Mouse (Mus musculus) heart, adult 2 months (tissue): Measurements from ENCODE around the gene Slc35f4. TPM values are rescaled to one million over a fixed set of nuclear protein-coding genes. Genes with fewer than 3 reads are reported as not detected.

Experiments
- DNase-seq, 2 experiments: peaks; one replicate each; pipeline ENCODE4 v3.0.0; 2021
- H3K27ac ChIP-seq: fragments of 200-600 bp; 2 replicates; pipeline ENCODE4 v1.8.1; 2022
- H3K27me3 ChIP-seq: fragments of 200-500 bp; 2 replicates; pipeline ENCODE4 v1.6.1; 2012; ENCODE audit warnings: mild to moderate bottlenecking, low read length, inconsistent platforms, mixed read lengths; ENCODE audit not compliant: control insufficient read depth, insufficient read depth
- H3K36me3 ChIP-seq: fragments of 200-500 bp; 2 replicates; pipeline ENCODE4 v1.6.1; 2012; ENCODE audit warnings: low read length, inconsistent platforms; ENCODE audit not compliant: control insufficient read depth, insufficient read depth
- H3K4me1 ChIP-seq: fragments of 200-500 bp; 2 replicates; pipeline ENCODE4 v1.6.1; 2011; ENCODE audit warnings: low read length; ENCODE audit not compliant: control insufficient read depth, insufficient read depth
- H3K4me3 ChIP-seq: fragments of 200-600 bp; 2 replicates; pipeline ENCODE4 v1.8.1; 2022
- H3K79me2 ChIP-seq: fragments of 200-500 bp; replicated peaks from 2 replicates; pipeline ENCODE4 v1.6.1; 2012; ENCODE audit warnings: mild to moderate bottlenecking, inconsistent platforms, low read length, moderate library complexity, mixed read lengths; ENCODE audit not compliant: control insufficient read depth, insufficient read depth
- H3K9ac ChIP-seq: fragments of 200-500 bp; 2 replicates; pipeline ENCODE4 v1.6.1; 2012; ENCODE audit warnings: low read depth, mild to moderate bottlenecking, control low read depth, inconsistent platforms, low read length, mixed read lengths
- CTCF ChIP-seq: fragments of 200-600 bp; IDR thresholded peaks from 2 replicates; pipeline ENCODE4 v1.8.1; 2022; ENCODE audit warnings: antibody characterized with exemption, mild to moderate bottlenecking, moderate library complexity
- EP300 ChIP-seq: fragments of 200-500 bp; IDR thresholded peaks from 2 replicates; pipeline ENCODE4 v1.6.1; 2011; ENCODE audit warnings: low read depth, low read length, control low read depth; ENCODE audit not compliant: insufficient read depth
- POLR2A ChIP-seq: fragments of 200-500 bp; IDR thresholded peaks from 2 replicates; pipeline ENCODE4 v1.6.1; 2011; ENCODE audit warnings: mild to moderate bottlenecking, low read depth, low read length, control low read depth; ENCODE audit not compliant: insufficient read depth
- WGBS: fragments of 180-500 bp; shearing (Covaris S2); methylation state at CpG from one replicate; pipeline ENCODE4 v1.1.7; 2018; 5-methylcytosine and 5-hydroxymethylcytosine counted together
- intact Hi-C: fragments of 180-260 bp; cut with DNase I; formaldehyde crosslinking; loops from one replicate; pipeline ENCODE4 v1.15.1; 2025
- long read RNA-seq: library from polyadenylated mRNA; stranded (forward); transcript quantifications from one replicate; pipeline ENCODE4 v2.0.0, GENCODE M21; 2021
- polyA plus RNA-seq: library from polyadenylated mRNA; depleted of rRNA; stranded (reverse); fragments of >200 nt; gene quantifications from 2 replicates; pipeline ENCODE4 v1.2.3, GENCODE M21; 2012; rRNA removed
- total RNA-seq, 2 experiments: library from RNA; stranded (reverse); gene quantifications; 2 replicates each; pipeline ENCODE4 v1.2.3; 2021

The Slc35f4 gene
- total RNA-seq (not detected), polyA plus RNA-seq (not detected in 2 replicates)
- long read RNA-seq: 0 reads

DNA sequence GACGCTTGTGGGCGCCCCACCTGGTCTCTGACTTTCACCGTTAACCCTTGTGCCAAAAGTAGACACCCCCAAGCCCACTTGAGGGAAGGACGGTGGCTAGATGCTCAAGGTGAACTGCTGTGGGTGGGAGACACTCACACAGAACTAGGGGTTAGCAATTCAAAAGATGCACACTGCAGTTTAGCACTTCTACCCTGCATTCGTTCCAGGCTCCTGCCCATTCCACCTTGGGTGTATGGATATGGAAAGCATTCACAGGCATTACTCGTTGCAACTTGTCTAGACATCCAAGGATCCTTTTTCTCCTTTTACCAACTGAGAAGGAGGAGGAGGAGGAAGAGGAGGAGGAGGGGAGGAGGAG lies at the start of gene Slc35f4:
Gene Slc35f4, minus strand, starts transcription at position 116 of the 361 bp plus-strand sequence.
- H3K4me3 ChIP-seq: no peak within 1 kb of the TSS
- H3K27ac ChIP-seq: no peak within 1 kb of the TSS
- H3K36me3 ChIP-seq: no peaks in the 10 kb centered on the region
- WGBS: 15% methylated on average over 6 of the region's 6 CpGs
- DNase-seq: no peak
- H3K4me1 ChIP-seq: no peaks in the 10 kb centered on the region
- intact Hi-C loops: loop anchor here (5.0 kb wide), 1 partner anchor 134 kb away; no protein-coding TSS in a partner anchor
- H3K9ac ChIP-seq: no peak within 1 kb of the TSS
- H3K79me2 ChIP-seq: no peaks in the 10 kb centered on the region
- no peaks in the 10 kb centered on the region for H3K27me3 ChIP-seq
- TF ChIP-seq EP300 (no peak), POLR2A (no peak), CTCF (no peak)

DNA sequence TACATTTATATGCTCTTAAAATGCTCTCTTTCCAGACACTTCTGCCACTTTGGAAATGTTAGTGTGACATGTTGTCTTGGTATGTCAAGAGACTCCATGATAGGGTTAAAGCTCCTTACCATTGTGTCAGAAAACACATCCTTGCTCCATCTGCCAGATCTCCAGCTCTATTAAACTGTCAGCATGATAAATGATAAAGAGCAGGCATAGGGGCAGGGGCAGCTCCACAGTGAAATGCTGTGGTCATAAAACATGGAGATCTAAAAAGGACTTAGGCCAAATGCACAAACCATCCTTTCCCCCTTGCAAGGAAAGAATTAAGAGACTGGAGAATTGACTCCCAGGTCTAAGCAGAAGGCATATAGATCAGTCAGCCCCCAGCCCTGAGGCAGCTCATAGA lies 42.5 kb upstream of the Slc35f4 start:
- DNase-seq: no peak
- Histone ChIP-seq H3K9ac (no peak overlapping the region), H3K79me2 (no peaks in the 10 kb centered on the region), H3K36me3 (no peaks in the 10 kb centered on the region), H3K27me3 (no peaks in the 10 kb centered on the region), H3K27ac (no peak overlapping the region), H3K4me3 (no peak overlapping the region), H3K4me1 (no peaks in the 10 kb centered on the region)
- intact Hi-C loops: no loop called here
- TF ChIP-seq CTCF: no peak
- no peak for TF ChIP-seq POLR2A
- TF ChIP-seq EP300: no peak

DNA sequence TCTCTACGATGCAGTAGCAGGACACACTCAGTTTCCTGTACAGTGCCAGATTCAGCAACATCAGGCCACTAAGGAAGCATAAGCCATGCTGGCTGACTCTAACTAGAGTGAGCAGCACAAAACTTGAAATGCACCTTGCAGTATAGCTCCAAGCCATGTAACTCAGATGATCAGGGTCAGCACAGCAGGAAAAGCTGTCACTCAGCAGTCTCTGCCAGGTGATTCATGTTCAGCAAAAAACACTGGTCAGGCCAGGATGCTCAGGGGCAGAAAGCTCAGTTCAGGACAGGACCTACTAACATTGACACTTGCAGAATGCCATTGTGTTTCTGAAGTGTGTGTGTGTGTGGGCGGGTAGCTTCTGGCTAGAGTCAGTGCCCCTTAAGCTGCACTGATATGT lies 34.9 kb upstream of the Slc35f4 start:
- H3K9ac ChIP-seq: no peak overlapping the region
- H3K4me1 ChIP-seq: no peaks in the 10 kb centered on the region
- TF ChIP-seq POLR2A (no peak), CTCF (no peak), EP300 (no peak)
- no peak overlapping the region for H3K4me3 ChIP-seq
- DNase-seq: no peak
- H3K79me2 ChIP-seq: no peaks in the 10 kb centered on the region
- intact Hi-C loops: no loop called here
- no peak overlapping the region for H3K27ac ChIP-seq
- 52% methylated on average over 2 of the region's 2 CpGs for WGBS
- H3K27me3 ChIP-seq: no peaks in the 10 kb centered on the region
- no peaks in the 10 kb centered on the region for H3K36me3 ChIP-seq

DNA sequence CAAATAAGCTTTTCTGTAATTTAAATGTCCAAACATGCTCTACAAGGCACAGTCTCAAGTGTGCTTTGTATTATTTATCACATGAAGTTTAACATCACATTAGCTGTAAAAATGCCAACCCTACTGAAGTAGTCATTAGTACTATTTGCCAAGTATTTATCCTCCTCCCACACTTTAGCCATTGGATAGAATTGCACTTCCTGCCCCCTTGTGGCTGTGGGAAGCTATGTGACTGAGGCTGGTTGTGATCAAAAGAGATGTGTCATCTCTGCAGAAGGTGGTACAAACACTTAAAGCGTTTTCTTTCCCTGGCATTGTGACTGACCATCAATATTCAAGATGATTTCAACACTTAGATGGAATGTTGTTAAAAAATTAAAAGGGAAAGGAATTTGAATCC lies 14.3 kb upstream of the Slc35f4 start:
- peak in 1 of 2 experiments; percentile 28 for DNase-seq
- 27% methylated on average over 1 of the region's 1 CpGs for WGBS
- TF ChIP-seq CTCF (peak; percentile 86), EP300 (no peak)
- Histone ChIP-seq H3K4me1 (no peaks in the 10 kb centered on the region; the same call in 1 of the 2 replicates), H3K4me3 (no peak overlapping the region), H3K27me3 (no peaks in the 10 kb centered on the region), H3K36me3 (no peaks in the 10 kb centered on the region), H3K9ac (no peak overlapping the region), H3K27ac (no peak overlapping the region), H3K79me2 (no peaks in the 10 kb centered on the region)
- intact Hi-C loops: loop anchor here (1.0 to 5.0 kb wide), 3 partner anchors 147 to 302 kb away; no protein-coding TSS in a partner anchor

DNA sequence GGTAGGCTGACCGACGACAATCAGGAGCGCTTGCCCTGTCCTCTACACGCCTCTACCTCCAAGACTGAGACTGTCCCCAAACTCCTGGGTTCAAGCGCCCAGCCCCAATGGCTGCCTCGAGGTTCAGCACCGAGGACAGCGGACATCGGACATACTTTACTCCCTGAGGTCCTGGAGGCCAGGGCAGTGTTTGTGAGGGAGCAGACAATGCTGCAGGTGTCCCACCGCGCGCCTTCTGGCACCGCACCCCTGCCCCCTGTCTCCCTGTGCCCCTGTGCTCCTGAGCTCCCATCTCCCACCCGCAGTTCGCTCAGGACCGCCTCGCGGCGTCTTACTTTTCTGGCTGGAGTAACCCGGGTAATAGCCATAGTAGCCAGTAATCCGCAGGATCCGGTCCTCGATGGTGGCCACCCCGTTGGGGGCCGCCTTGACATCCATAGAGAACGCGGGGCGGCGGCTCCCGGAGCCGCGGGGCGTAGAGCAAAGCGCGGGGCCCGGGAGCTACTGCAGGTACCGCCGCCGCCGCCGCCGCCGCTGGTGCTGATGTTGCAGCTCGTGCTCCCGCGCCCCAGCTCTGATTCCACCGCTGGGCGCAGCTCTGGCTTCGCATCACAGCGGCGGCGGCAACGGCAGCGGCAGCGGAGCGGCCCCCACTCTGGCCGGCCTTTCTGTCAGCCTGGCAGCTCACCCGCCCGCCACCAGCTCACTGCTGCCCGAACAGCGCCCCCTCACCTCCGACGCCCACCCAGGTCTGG lies 493 bp downstream of the Slc35f4 start:
- WGBS: 2% methylated on average over 55 of the region's 63 CpGs

DNA sequence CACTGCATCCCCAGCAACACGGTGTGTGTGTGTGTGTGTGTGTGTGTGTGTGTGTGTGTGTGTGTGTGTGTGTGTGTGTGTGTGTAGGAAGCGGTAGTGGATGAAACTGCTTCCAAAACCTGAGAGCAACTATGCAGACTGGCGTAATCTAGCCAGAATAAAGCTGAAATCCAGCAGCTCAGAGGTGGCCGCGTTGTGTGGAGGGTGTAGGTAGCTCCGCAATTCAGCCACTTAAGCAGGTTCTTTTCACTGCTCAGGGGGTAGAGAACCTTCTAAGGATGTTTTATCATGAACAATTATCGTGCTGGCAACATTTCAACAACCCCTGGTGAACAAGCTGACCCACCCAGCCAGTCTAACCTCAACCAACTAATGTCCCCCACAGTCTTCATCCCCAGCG lies 1.2 kb downstream of the Slc35f4 start:
- no peaks in the 10 kb centered on the region for H3K27me3 ChIP-seq
- H3K4me1 ChIP-seq: no peaks in the 10 kb centered on the region
- WGBS: 65% methylated on average over 8 of the region's 8 CpGs
- DNase-seq: no peak
- intact Hi-C loops: loop anchor here (5.0 kb wide), 1 partner anchor 132 kb away; no protein-coding TSS in a partner anchor
- H3K9ac ChIP-seq: no peak overlapping the region
- TF ChIP-seq EP300 (no peak), CTCF (no peak), POLR2A (no peak)
- no peak overlapping the region for H3K4me3 ChIP-seq
- no peaks in the 10 kb centered on the region for H3K36me3 ChIP-seq
- no peak overlapping the region for H3K27ac ChIP-seq
- H3K79me2 ChIP-seq: no peaks in the 10 kb centered on the region

More for the DNA sequence above, 493 bp downstream of the Slc35f4 start:
- Histone ChIP-seq H3K27me3 (no peaks in the 10 kb centered on the region), H3K36me3 (no peaks in the 10 kb centered on the region), H3K27ac (no peak overlapping the region), H3K79me2 (no peaks in the 10 kb centered on the region), H3K4me1 (no peaks in the 10 kb centered on the region), H3K9ac (no peak overlapping the region), H3K4me3 (no peak overlapping the region)
- no peak for TF ChIP-seq CTCF
- no peak for TF ChIP-seq EP300
- TF ChIP-seq POLR2A: no peak
- intact Hi-C loops: loop anchor here (5.0 kb wide), 1 partner anchor 133 kb away; no protein-coding TSS in a partner anchor
- DNase-seq: peak; percentile 52 to 69
